Mouse (Mus musculus) liver, embryonic 18 days (tissue): ENCODE data around the gene Flt3l. TPM values are rescaled to one million over a fixed set of nuclear protein-coding genes. Genes with fewer than 3 reads are reported as not detected.

ENCODE experiments used
- polyA plus RNA-seq: library from polyadenylated mRNA; depleted of rRNA; stranded (reverse); fragments of >200 nt; gene quantifications from 2 replicates; pipeline ENCODE4 v1.2.3, GENCODE M21; 2012; rRNA removed

Flt3l gene
- polyA plus RNA-seq, result 7.5 and 8.3 TPM in 2 replicates

DNA sequence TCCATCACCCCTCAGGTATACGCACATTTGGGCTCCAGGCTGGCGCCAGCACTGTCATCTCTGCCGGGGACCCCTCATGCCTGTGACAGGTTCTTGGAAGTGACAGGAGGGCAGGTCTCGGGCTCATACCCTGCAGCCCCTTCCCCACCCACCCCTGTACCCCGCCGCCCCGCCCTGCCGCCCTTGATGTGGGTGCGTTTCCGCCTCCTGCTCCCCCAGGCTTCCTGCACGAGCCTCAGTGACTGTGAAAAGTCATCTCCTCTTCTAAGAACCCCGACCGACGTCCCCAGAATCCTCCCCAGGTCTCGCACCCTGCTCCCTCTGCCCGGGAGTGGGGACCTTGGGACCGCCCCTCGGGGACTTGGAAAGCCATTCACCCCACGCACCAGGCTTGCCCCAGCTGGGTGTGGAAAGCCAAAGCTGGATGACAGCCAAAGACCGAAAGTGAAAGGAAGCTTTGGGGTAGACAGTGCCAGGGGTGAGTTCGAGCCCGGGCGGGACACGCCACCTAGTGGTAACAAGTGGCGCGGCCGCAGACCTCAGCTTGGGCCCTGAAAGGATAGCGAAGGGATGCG is at the start of gene Flt3l, which contains the start of gene Gm45713:
Flt3l (minus strand) TSS at position 440 of the 575 bp plus-strand sequence.
Gm45713 (minus strand) TSS at position 239 of the 575 bp plus-strand sequence.

DNA sequence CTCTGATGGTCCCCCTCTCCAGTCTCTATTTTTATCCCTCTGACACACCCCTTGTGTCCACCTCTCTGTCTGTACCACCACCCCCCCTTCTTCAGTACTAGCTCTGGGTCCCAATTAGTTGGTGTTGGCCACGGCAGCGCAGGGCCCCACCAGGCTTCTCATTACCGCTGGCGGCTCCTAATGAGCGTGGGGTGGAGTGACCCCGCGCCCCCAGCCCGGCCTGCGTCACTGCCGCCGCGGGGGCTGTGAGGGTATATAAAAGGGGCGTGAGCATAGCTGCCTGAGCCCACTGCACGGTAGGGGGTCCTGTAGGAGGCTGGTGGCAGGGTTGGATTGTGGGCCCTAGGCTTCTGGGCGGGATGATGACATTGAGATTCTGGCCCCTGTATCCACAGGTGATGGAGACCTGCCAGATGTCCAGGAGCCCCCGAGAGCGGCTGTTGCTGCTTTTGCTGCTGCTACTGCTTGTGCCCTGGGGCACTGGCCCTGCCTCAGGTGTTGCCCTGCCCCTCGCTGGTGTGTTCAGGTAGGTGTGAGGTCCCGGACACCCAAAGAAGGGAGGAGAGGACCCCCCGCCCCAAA is 44.8 kb upstream of the Flt3l start, which contains the start of gene Pth2:
Pth2 (plus strand) TSS at position 100 of the 582 bp plus-strand sequence.

DNA sequence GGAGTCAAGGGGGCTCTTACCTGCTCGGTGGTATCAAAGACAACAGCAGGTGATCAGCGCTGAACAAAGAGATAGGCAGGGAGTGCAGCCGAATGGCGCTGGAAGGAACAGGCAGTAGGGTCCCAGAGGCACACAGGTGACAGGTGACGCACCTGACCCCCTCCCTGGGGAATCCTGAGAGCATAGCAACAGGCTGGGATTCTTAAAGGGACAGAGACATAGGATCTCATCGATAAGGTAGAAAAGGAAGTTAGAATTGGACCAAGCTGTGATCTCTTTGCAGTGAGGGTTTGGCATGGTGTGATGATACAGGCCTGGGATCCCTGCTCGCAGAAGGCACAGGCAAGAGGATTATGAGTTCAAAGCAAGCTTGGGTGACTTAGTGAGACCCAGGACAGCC is 43.2 kb upstream of the Flt3l start, which contains the start of gene Gfy:
Gfy (minus strand) TSS at position 101 of the 400 bp plus-strand sequence.

DNA sequence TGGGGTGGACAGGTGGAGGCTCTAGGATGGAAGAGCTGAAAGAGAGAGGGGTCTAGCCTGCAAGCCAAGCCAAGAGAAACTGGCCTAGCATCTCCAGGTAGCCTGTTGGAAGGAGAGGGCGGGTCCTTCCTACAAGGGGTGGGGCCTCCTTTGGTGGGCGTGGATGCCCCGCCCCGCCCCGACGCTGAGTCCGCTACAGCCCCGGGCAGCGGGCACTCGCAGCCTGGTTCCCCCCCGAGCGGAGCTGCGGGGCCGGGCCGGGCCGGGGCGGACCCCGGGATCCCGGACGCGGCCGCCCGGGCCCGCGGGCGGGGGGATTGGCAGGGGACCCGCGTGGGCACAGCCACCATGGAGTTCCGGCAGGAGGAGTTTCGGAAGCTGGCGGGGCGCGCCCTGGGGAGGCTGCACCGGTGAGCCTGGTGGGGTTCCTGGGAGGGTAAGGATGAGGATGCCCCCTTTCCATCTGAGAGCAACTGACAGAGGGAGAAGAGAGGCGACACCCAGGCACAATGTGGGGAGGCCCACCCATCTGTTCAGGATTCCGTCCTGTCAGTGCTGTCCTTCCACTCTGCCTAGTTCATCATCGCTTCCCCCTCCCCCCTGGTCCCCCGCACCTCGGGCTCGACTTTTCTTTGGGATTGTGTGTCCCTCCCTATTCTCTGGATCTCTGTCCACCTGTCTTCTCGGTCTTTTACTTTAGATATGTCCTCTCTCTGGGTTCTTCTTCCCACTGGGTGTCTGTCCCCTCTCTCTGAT is 27.7 kb upstream of the Flt3l start, which contains the start of gene Slc17a7:
Slc17a7 (plus strand) TSS at position 215 of the 756 bp plus-strand sequence.

DNA sequence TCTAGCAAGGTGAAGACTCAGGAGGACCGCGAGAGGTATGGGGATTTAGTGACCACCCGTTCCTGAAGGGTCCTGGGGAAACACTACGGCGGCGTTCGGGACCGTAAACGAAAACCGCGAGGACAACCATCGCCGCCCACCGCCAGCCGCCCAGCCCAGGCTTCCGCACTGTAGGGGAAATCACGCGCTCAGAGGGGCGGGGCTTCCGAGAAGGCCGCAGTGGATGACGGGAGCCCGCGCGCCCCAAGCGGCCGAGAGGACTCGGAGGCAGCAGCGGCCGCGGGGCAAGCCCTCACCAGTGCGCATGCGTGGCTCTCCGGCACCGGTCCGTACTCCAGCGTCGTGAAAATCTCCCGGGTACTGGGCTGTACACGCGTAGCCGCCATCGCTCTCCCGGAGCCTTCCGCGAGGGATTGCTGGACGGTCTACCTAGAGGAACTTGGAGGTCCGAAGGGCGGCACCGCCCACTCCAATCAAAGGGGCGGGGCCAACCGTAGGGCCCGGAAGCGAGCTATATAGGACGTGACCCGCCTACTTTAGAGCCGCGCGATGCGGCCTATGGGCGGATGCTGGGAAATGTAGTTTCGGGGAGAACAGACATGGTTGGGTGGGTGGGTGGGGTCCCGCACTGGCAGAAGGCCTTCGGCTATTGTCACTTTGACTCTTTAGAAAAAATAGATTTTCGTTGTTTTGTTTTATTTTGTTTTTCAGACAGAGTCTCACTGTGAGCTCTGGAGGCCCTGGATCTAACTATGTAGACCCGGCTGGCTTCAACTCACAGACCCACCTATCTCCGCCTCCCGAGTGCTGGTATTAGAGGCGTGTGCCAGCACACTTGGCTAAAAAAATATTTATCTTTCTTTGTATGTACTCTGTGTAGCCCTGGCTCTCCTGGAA is 18.1 kb upstream of the Flt3l start, which contains the start of the genes Pih1d1 and Aldh16a1:
Pih1d1 (plus strand) TSS at position 208 of the 897 bp plus-strand sequence.
Aldh16a1 (minus strand) TSS at position 489 of the 897 bp plus-strand sequence.

DNA sequence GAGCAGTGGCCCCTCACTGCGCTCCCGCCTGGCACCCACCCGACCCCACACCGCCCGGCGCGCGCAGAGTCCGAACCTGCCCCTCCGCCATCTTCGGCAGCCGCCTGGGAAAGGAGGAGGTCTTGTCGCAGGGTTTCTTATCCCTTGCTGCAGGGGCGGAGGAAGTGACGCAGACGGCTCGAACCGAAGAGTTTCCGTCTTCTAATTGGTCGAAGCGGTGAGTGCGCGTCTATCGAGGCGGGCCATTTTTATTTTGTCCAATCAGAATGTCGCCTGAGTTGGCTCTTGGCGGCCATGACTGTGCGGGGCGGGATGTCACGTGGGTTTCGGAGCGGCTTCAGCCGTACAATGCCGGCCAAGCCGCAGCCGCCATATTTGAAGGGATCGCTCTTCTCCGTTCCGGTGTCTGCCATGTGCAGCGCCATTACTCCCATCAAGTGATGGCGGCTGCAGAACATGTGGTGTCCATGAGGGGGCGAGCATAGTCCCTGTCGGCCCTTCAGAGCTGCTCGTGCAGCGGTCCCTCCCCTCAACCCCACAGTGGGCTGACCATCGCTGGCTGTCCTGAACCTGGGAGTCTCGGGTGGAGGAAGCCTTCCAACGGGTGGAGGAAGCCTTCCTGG is 7.5 kb downstream of the Flt3l start, which contains the start of gene Rpl13a:
Rpl13a (minus strand) TSS at position 138 of the 623 bp plus-strand sequence.

DNA sequence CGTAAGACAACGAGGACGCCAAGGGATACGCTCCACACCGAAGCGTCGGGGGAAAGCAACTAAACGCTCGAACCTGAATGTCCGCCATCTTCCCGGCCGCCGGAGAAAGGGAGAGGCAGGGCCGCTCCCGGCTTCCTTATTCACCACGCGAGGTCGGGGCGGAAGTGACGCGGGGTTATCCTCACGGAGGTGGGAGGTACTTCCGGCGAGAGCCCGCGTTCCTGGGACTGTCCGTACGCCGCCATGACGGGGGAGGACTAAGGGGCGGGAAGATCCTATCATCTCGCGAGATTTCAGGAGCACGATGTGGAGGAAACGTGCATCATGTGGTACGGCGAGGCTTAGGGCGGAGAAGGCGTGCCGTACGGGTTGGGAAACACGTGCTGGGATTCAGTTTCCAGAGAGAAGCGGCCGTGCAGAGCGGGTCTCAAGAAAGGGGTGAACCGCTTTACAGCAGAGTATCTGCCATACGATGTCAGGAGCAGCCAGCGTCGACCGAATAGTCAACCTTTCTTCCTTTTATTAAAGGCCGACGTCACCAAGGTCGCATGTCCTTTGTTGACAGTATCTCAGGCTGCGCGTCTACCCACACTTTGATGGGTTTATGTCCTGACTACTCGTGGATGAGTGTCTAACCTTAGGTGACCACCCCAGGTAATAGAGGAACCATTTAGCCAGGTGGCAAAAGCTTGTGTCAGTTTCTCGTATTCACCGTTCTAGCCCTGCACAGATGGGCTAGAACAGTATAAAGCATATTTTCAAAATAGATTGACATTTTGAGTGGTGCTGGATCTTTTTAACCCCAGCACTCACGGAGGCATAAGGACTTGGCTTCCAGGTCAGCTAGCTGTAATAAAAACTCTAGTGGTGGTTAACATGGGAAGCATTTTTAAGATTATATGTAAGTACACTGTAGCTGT is 11.7 kb downstream of the Flt3l start, which contains the start of gene Rps11:
Rps11 (minus strand) TSS at position 216 of the 920 bp plus-strand sequence.

DNA sequence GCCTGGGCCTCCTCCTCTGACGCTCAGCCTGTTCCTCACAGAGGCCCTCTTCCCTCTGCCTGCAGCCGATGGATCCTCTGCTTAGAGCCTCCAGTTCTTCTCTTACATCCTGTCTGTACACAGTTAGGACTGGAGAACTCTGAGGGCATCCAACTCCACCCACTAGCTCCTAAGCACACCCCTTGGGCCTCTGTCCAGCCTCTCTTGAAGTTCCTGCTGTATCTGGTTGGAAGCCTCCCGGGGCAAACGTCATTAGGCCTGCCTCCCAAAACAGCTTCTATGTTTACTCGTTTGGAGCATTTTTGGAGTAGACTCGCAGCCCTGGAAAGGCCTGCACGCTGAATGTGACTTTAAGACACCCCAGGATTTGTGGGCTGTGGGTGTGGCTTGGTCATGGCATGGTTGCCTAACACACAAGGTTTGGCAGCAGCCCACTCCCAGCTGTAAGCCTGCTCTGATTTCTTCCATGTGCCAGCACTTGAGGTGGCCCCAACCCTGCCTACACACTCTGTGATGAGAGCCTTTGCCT is 32.5 kb downstream of the Flt3l start, which contains the start of gene Fcgrt:
Fcgrt (minus strand) TSS at position 200 of the 529 bp plus-strand sequence.

DNA sequence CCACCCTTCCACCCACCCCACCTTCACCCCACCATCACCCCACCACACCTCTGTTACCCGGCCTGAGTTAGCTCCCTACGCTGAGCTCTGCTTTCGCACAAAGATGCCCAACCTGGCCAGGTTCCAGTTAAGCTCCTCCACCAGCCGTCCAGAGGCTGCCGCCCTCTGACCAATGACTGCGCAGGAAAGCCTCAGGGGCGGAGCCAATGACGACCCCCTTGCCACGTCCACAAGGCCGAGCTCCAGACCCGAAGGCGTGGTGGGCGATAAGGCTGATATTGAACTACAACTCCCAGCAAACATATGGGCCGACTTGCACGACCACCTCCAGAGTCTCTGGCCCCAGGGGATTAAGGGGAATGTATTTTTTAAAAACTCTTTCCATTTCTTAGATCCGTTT is 44.2 kb downstream of the Flt3l start, which contains the start of gene Rcn3:
Rcn3 (minus strand) TSS at position 174 of the 400 bp plus-strand sequence.

Other genes with a start within 250 kb of the Flt3l start
- 26.0 and 30.9 TPM in 2 replicates for gene Med25, start 243.7 kb downstream of the Flt3l start, polyA plus RNA-seq
- 6.4 and 7.8 TPM in 2 replicates for gene Fuz, start 240.4 kb downstream of the Flt3l start, polyA plus RNA-seq
- gene Ap2a1, start 206.9 kb downstream of the Flt3l start, polyA plus RNA-seq, result 33.1 and 39.3 TPM in 2 replicates
- gene Tsks, start 193.2 kb downstream of the Flt3l start, polyA plus RNA-seq, result 0.02 TPM in 1 of 2 replicates, not detected in the other
- 2.3 and 2.6 TPM in 2 replicates for gene Cpt1c, start 161.6 kb downstream of the Flt3l start, polyA plus RNA-seq
- 105 and 112 TPM in 2 replicates for gene Prmt1, start 149.9 kb downstream of the Flt3l start, polyA plus RNA-seq
- 50.0 and 54.3 TPM in 2 replicates for gene Irf3, start 138.8 kb downstream of the Flt3l start, polyA plus RNA-seq
- 9.0 and 9.5 TPM in 2 replicates for gene Bcl2l12, start 137.7 kb downstream of the Flt3l start, polyA plus RNA-seq
- gene Scaf1, start 120.1 kb downstream of the Flt3l start, polyA plus RNA-seq, result 13.5 and 17.4 TPM in 2 replicates
- 41.8 and 53.8 TPM in 2 replicates for gene Rras, start 118.5 kb downstream of the Flt3l start, polyA plus RNA-seq
- 1.1 and 1.7 TPM in 2 replicates for gene Prr12, start 83.6 kb downstream of the Flt3l start, polyA plus RNA-seq
- gene Nosip, start 74.0 kb downstream of the Flt3l start, polyA plus RNA-seq, result 24.0 and 24.4 TPM in 2 replicates
- gene Prrg2, start 73.8 kb downstream of the Flt3l start, polyA plus RNA-seq, result 17.7 and 19.5 TPM in 2 replicates
- 18.6 and 20.0 TPM in 2 replicates for gene Rcn3, start 44.2 kb downstream of the Flt3l start, polyA plus RNA-seq
- gene Fcgrt, start 32.6 kb downstream of the Flt3l start, polyA plus RNA-seq, result 64.9 and 71.1 TPM in 2 replicates
- gene Rps11, start 12.0 kb downstream of the Flt3l start, polyA plus RNA-seq, result 256 and 267 TPM in 2 replicates
- 1,073 and 1,547 TPM in 2 replicates for gene Rpl13a, start 7.7 kb downstream of the Flt3l start, polyA plus RNA-seq
- 0.05 and 0.17 TPM in 2 replicates for gene Gm45713, start 201 bp downstream of the Flt3l start, polyA plus RNA-seq
- gene Pih1d1, start 17.9 kb upstream of the Flt3l start, polyA plus RNA-seq, result 32.5 and 35.0 TPM in 2 replicates
- gene Aldh16a1, start 18.2 kb upstream of the Flt3l start, polyA plus RNA-seq, result 20.1 and 26.3 TPM in 2 replicates
- gene Slc17a7, start 27.5 kb upstream of the Flt3l start, polyA plus RNA-seq, result 0.01 TPM in 2 replicates
- not detected in 2 replicates for gene Gfy, start 43.1 kb upstream of the Flt3l start, polyA plus RNA-seq
- gene Pth2, start 44.6 kb upstream of the Flt3l start, polyA plus RNA-seq, result not detected in 2 replicates
- 0.04 and 0.05 TPM in 2 replicates for gene Ccdc155, start 68.5 kb upstream of the Flt3l start, polyA plus RNA-seq
- gene Dkkl1, start 75.7 kb upstream of the Flt3l start, polyA plus RNA-seq, result 0.42 and 0.52 TPM in 2 replicates
- 21.0 and 23.1 TPM in 2 replicates for gene Tead2, start 79.3 kb upstream of the Flt3l start, polyA plus RNA-seq
- 30.2 and 33.5 TPM in 2 replicates for gene Cd37, start 102.7 kb upstream of the Flt3l start, polyA plus RNA-seq
- gene Slc6a16, start 104.7 kb upstream of the Flt3l start, polyA plus RNA-seq, result 0.05 and 0.06 TPM in 2 replicates
- gene Slc6a21, start 141.1 kb upstream of the Flt3l start, polyA plus RNA-seq, result 0.04 and 0.09 TPM in 2 replicates
- gene Trpm4, start 197.3 kb upstream of the Flt3l start, polyA plus RNA-seq, result 3.7 and 4.2 TPM in 2 replicates
- 0.20 and 0.34 TPM in 2 replicates for gene Hrc, start 198.9 kb upstream of the Flt3l start, polyA plus RNA-seq
- gene Ppfia3, start 230.6 kb upstream of the Flt3l start, polyA plus RNA-seq, result 0.06 and 0.07 TPM in 2 replicates
- gene Lin7b, start 234.2 kb upstream of the Flt3l start, polyA plus RNA-seq, result 0.12 and 0.20 TPM in 2 replicates